Mouse (Mus musculus): Measurements from ENCODE around the gene Lrrk1. TPM values are rescaled to one million over a fixed set of nuclear protein-coding genes. Genes with fewer than 3 reads are reported as not detected.
"Not testable (repeated sequence)": the region's sequence is repeated elsewhere in the genome, so short reads cannot be mapped to it uniquely, and the experiment has no call there.

Gene Lrrk1
- total RNA-seq, 2 experiments from 2014 or later = 13.4 to 23.7 TPM

- 0 out of 2 replicates have a peak, but pooled peaks have one; percentile 14 for ATAC-seq (replicated peaks; ENCODE audit: poor library complexity)
These were observed 187.2 kb downstream of the Lrrk1 start for GRCm38 (mm10) chr7:66200791-66201450.

DNA sequence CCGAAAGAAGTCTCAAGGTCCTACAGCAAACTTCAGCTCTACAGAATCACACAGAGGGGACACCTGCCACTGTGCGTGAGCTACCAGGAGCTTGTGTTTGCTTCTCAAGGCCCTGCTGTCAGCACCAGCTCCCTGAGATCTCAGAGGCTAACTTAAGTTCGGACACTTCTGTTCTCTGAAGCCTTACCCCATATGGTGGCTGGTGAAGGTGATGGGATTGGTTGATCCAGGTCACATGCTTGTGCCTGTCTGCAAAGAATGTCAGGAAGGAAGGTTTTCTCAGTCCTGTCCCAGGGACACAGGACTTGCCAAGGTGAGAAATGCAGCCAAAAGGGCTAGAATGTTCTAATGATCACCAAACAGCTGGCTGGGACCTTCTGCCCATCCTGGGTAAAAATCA lies 187.8 kb downstream of the Lrrk1 start:
- ATAC-seq (replicated peaks; ENCODE audit: poor library complexity) = no peak

GRCm38 (mm10) chr7:66199391-66199831 lies 188.7 kb downstream of the Lrrk1 start:
- ATAC-seq (replicated peaks; ENCODE audit: poor library complexity) = peak; percentile 51

DNA sequence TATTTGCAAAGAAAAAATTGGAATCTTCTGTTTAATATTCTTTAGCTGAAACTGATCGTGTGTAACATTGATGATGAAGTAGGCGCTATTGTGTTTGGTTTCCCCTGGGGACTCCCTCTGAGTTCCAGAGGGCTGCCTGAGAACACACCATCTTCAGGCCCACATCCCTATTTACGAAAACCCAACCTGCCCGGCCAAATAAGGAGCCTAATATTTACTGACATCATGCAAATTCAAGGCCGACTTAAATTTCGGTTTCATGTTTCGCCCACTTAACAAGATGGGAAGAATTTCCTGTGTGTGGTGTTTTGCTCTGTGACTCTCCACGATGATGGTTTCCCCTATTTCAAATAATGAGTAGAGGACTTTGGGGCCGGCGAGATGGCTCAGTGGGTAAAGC lies 189.7 kb downstream of the Lrrk1 start:
- ATAC-seq (replicated peaks; ENCODE audit: poor library complexity) = no peak

DNA sequence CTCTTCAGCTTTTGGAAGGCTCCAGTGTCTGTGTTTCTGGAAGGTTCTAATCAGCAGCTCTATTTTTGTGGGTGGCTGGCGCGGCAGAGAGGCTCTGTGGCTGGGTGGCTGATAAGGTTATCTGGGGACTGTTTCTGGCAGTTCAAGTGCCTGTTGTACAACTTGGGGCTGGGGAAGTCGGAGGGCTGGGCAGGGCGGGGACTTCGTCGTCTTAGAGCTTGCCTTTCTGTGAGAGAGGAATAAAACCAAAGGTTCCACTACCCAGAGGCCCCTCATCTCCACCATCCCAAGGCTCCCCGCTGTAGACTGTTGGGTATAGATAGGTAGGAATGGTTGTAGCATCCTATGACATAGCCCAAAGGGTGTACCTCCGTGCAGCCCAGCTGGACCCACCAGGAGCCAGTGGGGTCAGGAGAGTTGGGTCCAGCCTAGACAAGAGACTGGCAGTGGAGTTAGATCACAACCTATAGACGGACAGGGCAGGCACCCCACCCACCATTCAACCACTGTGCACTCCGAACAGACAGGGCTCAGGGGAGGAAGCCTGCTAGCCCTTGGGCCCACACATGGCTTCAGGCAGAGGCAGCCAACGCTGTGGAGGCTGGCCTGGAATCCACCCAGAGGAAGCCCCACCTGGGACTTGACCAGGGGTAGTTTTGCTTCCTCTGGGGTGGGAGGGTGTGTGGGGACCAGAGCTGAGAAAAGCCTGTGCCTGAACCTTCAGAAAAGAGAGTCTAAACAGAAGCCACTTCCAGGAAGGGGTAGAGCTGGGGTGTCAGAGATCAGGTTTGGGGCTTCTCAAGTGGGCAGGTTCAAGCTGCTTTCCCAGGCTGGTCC lies 191.3 kb downstream of the Lrrk1 start:
- peak; percentile 70 for ATAC-seq (replicated peaks; ENCODE audit: poor library complexity)

GRCm38 (mm10) chr7:66195881-66196280 lies 192.3 kb downstream of the Lrrk1 start:
- no peak for ATAC-seq (replicated peaks; ENCODE audit: poor library complexity)

- ATAC-seq (replicated peaks; ENCODE audit: poor library complexity) = no peak
These were observed 193.6 kb downstream of the Lrrk1 start for GRCm38 (mm10) chr7:66194511-66194910.

GRCm38 (mm10) chr7:66190385-66190784 lies 197.8 kb downstream of the Lrrk1 start:
- not testable (repeated sequence) for ATAC-seq (replicated peaks; ENCODE audit: poor library complexity)

- ATAC-seq (replicated peaks; ENCODE audit: poor library complexity) = peak; percentile 78
These were observed 200.4 kb downstream of the Lrrk1 start for GRCm38 (mm10) chr7:66187581-66188231.

DNA sequence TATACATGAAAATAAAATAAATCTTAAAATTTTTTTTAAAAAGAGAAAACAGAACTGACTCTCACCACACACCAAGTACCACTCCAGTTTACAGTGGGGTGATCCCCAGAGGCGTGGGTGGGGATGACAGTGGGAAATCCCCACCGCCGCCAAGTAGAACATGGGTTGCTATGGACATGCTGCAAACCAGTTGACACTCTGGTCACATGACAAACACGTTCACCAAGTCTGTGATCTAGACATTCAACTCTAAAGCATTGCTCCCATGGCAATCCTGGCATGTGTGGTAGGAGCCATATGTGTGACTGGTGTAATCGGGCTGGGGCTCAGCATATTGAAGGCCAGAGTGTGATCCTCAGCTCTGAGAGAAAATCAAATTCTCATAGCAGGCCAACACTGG lies 202.8 kb downstream of the Lrrk1 start:
- ATAC-seq (replicated peaks; ENCODE audit: poor library complexity) = no peak

DNA sequence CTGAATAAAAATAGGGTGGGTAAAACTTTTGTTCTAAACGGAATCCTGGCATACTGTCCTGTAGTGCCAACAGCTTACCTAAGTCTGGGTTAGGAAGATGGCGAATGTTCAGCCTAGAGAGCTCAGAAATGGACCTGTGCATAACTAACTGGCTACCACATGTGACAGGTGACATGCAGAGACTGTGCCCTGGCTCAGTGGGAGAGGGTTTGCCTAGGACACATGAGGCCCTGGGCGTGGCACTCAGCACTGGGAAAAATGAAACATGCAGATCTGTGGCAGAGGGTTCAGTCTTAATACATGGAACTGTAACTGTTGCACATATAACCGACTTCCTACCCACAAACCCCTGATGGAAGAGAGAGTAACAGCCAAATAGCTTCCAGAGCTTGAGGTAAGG lies 204.1 kb downstream of the Lrrk1 start:
- no peak for ATAC-seq (replicated peaks; ENCODE audit: poor library complexity)

DNA sequence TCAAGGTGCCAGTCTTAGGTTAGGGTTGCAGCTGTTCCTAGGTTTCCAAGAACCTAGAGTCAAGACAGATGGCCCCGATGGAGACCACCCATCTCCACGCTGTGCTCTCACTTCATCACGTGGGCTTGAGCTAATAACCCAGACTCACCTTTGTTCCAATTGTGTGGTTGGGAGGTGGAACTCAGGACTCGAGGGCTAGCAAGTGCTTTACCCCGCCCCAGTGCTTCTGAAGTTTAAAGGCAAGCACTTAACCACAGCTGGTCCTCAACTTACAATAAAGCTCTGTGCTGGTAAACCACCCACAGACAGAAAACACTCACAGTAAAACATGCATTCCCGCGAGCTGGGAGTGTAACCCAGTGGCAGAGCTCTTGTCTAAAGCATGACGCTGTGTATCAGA lies 204.7 kb downstream of the Lrrk1 start:
- ATAC-seq (replicated peaks; ENCODE audit: poor library complexity) = no peak

DNA sequence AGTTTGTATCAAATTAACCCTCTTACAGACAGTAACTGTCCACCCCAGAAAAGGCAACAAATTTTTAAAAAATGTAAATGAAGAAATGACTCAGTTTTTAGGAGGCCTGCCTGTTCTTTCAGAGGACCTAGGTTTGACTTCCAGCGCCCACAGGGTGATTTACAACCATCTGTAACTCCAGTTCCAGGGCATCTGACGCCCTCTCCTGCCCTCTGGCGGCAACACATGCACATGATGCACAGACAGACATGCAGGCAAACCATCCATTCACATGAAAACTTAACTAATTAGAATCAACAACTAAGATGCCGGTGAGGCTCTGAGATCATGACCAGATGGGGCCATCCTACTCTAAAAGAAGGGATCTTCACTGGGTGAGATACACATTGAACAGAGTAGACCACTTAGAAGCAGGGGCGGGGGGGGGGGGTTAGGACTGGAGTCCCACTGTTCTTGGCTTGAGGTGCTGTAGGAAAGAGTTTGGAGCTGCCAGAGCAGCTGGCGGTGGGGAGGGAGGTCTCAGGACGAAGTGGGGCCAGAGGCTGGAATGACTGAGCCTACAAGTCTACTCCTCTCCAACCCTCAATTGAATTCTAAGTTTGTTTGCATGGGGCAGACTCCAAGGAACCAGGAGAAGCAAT lies 206.0 kb downstream of the Lrrk1 start:
- ATAC-seq (replicated peaks; ENCODE audit: poor library complexity) = no peak

DNA sequence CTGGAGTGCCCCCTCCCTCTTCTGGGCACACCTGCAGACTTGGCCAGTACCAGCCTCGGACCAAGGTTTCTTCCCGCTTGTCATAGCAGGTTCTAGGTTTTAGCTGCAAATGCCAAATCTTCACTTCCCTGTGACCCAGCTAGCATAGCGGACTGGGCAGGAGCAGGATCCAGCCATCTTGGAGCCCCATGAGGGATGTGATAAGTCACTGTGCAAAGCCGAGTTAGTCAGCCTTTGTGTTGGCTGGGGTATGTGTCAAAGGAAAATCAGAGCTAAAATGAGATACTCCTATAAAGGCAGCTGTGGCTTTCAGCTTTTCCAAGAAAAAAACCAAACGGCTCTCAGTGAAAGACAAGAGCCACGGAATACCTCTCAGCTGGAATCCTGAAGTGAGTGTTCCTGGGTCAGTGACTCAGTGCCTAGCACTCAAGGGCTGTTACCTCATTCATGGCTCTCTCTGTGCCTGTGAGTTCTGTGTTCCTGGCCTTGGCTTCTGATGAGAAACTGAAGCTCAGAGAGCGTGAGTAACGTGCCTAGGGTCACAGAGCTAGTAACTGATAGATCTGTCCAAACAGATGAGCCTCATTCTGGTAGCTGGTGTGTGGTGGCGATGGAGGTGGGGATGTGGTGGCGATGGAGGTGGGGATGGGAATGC lies 207.3 kb downstream of the Lrrk1 start:
- no peak for ATAC-seq (replicated peaks; ENCODE audit: poor library complexity)

- ATAC-seq (replicated peaks; ENCODE audit: poor library complexity) = peak; percentile 31
These were observed 207.9 kb downstream of the Lrrk1 start for GRCm38 (mm10) chr7:66180260-66180659.

GRCm38 (mm10) chr7:66179711-66180110 lies 208.4 kb downstream of the Lrrk1 start:
- ATAC-seq (replicated peaks; ENCODE audit: poor library complexity) = no peak

- peak; percentile 63 for ATAC-seq (replicated peaks; ENCODE audit: poor library complexity)
These were observed 209.0 kb downstream of the Lrrk1 start for GRCm38 (mm10) chr7:66179120-66179581.

GRCm38 (mm10) chr7:66178101-66178500 lies 210.0 kb downstream of the Lrrk1 start:
- ATAC-seq (replicated peaks; ENCODE audit: poor library complexity) = no peak

GRCm38 (mm10) chr7:66176929-66177328 lies 211.2 kb downstream of the Lrrk1 start:
- ATAC-seq (replicated peaks; ENCODE audit: poor library complexity) = 0 out of 2 replicates have a peak, but pooled peaks have one; percentile 11
